Mouse (Mus musculus) B cell, adult 2 months (primary cell): ENCODE data around the gene Ankar.

Experiments used
- DNase-seq, 2 experiments: peaks; one replicate each; pipeline ENCODE4 v3.0.0; 2022

The Ankar gene

DNA sequence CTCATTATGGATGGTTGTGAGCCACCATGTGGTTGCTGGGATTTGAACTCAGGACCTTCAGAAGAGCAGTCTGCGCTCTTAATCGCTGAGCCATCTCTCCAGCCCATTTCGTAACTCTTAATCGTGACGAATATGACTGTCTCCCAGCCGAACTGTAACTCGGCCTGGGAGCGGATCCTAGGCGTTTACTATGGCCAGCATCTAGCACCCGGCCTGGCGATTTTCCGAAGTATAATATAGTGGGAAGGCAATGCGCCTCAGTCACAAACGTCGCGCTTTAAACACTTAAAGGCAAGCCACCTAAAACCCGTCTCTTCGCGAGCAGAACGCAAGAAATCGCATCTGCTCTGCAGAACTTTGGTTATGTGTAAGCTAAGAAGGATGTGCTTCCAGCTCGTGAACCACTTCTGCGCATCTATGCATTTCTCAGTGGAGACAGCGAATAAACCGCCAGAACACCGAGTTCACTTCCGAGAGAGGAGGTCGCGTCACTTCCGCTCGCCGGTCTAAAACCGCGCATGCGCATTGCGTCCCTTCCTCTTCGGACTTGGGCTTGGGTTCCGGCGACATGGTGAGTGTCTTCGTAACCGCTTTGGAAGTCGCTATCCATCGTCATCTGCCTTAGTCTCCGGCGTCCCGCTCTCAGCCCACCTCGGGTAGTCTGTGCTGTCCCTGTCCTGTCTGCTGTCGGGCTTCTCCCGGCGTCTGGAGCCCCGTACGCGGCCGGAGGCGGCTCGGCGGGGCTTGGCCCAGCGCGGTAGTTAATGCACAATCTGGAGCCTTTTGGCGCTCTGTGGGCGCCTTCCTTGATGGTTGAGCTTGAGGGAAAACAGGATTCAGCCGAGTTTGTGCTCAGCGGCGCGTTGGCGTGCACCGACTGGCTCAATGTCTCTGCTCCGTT is 10.6 kb upstream of the Ankar start, which contains the start of gene Rpl37a:
Gene Rpl37a (plus strand): TSS at position 538 of the 901 bp plus-strand sequence.
- peak; percentile 93 for DNase-seq

DNA sequence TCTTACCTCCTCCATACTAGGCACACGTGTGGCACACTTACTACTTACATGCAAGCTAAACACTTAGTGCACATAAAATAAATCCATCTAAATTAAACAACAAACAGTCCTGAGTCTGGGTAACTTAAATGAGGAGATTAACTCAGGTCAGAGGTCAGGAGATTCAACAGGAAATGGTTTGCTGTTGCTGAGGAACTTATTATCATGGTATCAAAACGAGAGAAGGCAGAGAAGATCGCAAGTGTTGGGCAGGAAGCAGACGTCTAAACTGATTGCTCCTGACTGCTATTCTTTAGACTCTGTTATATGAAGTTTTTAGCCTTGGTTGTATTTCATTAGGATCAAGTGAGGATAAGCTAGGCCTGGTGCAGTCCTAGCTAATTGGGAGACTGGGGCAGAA is 7.1 kb upstream of the Ankar start:
- DNase-seq = no peak

DNA sequence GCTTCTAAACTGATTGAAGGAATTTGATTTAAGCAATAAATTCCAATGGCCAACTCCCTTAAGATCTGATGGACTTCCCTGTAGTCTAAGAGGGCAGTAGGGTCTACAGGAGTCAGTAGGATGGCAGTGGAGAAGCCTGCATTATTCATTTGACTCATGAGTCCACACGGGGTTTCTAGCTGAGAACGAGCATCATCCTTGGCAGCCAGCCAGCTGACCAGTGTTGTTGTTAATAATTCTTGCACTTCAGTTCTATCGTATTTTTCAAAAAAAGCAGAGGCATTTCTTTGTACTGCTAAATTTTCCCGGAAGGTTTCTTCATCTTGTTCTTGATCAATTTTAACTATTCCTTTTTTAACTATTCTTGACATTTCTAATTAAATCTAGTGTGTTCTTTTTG is 1.7 kb downstream of the Ankar start:
- DNase-seq = no peak

DNA sequence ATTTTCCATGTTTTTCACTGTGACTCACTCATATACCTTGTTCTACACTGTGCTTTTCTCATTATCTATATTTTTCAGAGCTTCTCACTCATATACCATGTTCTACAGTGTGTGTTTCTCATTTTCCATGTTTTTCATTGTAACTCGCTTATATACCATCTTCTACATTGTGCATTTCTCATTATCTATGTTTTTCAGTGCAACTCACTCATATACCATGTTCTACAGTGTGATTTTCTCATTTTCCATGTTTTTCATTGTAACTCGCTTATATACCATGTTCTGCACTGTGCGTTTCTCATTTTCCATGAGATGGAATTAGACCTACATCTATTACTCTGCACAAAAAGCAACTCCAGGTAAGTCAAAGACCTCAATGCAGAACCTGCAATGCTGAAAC is 4.1 kb downstream of the Ankar start:
- no peak for DNase-seq

DNA sequence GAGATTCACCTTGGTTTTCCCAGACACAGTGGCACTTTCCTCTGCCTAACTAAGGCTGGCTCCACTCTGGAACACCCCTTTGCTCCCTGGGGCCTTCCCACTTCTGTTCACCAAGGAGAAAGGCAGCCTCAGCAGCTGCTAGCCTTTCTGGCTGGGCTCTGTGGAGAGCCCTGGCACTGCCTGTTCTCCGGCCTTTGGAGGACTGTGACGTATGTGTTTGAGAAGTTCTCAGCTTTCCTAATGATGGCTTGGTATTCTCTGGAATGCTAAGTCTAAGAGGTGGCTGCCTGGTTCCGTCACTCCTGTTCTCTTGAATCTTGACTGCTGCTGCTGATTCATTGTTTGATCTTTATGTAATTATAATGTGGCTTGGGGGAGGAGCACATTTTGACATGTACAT is 27.3 kb downstream of the Ankar start:
- DNase-seq = no peak

DNA sequence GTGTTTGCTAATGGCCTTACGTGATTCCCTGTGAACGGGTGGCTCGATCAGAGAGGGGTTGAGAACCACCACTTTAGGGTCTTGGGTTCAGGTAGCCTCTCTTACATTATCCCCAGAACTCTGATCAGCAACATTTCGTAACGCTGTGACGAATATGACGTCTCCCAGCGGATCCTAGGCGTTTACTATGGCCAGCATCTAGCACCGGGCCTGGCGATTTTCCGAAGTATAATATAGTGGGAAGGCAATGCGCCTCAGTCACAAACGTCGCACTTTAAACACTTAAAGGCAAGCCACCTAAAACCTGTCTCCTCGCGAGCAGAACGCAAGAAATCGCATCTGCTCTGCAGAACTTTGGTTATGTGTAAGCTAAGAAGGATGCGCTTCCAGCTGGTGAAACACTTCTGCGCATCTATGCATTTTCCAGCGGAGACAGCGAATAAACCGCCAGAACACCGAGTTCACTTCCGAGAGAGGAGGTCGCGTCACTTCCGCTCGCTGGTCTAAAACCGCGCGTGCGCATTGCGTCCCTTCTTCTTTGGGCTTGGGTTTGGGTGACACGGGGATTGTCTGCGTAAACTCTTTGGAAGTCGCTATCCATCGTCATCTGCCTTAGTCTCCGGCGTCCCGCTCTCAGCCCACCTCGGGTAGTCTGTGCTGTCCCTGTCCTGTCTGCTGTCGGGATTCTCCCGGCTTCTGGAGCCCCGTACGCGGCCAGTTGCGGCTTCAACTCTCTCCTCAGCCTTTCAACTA is 59.5 kb downstream of the Ankar start:
- DNase-seq = no peak

DNA sequence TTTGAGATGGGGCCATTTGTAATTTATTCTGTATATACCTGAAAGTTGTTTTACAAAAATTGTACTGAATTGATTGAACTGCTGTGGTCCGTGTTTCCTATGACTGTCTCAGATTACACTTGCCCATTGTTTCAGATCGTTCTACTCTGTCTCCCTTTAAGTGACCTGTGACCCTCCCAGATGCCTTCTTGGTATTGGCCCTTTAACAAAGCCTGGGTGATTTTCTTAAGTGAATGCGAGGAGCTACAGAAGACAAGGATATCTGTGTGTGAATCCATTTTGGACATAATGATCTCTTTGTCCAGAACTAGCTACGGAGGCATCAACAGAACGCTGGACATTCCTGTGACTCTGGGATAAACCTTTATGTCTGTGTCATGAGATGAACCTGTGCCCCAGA is 65.2 kb downstream of the Ankar start:
- DNase-seq = no peak

DNA sequence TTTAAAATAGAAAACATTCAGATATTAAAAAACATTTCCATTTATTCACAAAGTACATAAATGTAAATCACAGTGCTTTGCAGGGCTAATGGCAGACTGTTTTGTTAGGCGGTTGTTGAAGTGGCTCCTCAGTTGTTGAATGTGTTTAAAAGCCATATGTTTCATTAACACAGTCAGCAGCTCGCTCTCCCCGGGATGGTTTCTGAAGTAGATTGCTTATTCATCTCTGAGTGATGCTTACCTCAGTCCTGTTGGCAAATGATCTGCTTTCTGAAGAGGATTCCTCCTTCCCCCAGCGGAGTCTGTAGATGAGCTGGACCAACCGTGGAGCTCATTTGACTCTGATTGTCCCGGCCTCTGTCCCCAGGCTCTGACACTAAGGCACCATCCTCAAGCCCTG is 88.2 kb downstream of the Ankar start:
- no peak for DNase-seq

DNA sequence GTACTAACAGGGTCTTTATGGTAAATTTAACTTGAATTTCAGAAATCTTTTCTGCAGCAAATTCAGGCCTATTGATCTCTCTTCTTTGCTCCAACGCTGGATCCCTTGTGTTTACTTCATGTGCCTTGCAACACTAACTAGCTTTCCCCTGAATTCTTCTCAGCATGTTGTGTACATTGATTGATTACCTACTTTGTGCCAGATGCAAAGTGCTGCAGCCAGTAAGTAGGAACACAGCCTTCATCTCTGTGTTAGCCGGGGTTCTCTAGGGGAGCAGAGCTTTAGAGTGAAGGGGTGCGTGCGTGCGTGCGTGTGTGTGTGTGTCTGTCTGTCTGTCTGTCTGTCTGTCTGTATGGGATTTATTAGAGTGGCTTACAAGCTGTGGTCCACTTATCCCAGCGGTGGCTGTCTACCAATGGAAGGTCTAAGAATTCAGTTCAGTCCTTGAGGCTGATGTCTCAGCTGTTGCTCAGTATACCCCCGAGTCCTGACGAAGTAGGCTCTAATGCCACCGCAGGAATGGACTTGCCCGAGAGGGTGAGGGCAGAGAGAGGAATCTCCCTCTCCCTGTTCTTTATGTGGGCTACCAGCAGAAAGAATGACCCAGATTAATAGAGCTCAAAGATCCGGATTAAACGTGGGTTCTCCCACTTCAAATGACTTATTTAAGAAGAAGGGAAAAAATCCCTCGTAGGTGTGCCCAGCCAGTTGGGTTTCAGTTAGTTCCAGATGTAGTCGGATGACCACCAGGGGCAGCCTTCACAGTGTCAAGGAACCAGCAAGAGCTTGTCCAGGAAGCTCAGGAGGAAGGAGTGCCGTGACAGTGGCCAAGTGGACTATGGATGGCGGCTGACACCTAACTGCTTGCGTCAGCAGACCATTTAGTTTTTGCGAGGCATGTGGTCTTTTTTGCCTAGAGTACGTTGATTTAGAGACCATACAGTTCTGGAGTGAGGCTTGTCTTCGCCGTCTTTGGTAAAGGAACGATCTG is 90.2 kb downstream of the Ankar start:
- DNase-seq = no peak

DNA sequence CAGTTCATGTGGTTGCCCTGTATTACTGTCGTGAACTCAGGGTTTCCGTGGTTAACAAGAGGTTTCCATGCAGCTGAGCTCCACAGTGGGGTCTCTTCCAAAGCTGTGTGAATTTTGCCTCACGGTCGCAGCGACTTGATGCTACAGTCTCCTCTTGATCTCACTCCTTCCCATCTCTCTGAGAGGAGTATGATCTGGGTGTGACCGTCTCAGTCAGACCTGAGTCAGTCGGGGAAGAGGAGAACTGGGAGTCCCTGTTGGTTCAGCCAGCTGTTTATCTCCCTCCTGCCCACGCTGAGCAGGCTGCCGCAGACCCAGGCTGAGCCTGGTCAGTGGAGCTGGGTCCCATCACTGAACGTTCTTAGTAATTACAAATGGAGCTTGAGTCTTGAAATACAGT is 91.2 kb downstream of the Ankar start:
- DNase-seq = no peak

DNA sequence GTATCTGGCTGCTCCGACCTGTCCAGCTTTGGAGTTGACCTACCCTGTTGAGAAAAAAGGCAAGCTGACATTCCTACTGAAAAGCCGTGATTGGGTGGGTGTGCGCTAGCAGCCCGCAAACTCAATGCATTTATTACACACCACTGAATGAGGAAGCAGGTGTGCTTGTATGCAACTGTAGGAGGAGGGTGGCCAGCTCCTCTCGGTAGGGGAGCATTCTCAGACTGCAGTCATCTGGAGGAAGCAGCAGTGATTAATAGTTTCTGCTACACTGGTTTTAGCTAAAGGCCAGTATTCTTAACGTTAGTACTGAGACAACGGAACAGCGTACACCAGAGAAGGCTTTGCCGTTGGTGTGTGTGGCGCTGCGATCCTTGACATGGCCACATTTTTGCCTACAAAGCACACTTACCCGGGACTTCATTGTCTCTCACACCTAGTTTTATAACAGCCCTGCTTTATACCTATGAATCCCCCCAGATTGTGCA is 94.1 kb downstream of the Ankar start:
- DNase-seq = no peak

DNA sequence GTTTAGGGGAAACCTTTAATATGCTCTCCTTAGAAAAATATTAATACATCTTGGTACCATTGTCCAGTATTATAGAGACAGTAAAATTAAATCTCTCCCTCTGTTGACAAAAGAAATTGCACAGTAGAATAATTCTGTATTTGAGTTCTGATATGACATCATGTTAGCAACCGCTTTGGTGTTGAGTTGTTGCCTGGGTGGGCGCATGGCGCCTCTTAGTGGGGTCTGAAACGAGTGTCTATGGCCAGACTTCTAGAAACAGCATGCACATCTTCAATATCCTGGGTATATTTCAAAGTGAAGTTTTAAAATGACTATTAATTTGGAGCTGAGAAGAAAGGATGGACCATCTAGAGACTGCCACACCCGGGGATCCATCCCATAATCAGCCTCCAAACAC is 97.6 kb downstream of the Ankar start:
- no peak for DNase-seq

DNA sequence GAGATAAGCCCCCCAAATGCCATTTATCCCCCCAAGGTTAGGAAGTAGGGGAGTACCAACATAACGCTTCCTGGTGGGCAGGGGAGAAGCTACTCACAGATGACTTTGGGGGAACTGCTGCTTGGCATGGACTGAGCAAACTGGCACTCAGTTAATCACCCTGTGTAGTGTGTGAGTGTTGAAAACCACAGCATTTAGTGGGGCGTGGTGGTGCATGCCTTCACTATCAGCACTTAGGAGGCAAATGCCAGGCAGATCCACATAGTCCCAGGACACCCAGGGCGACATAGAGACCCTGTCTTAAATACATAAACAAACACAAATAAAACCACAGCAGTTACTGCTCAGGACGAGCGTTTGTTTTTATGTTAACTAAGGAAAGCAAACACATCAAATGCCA is 98.2 kb downstream of the Ankar start:
- DNase-seq = no peak

DNA sequence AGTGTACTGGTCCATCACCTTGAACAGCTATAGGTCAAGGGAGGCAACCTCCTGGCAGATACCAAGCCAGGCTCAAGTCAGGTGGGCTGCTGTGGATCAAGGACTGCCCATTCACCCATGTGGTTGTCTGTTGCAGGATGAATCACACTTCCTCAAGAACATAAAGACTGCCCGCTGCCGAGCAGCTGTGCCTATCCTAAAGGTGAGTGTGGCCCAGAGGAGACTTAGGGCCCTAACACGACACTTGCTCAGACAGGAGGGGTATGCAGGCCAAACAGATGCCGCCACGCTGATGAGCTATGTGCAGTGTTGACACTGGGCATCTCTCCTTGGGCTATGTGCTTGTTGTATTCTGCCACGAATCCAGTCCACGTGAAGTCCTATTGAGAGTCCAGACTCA is 99.1 kb downstream of the Ankar start:
- no peak for DNase-seq

DNA sequence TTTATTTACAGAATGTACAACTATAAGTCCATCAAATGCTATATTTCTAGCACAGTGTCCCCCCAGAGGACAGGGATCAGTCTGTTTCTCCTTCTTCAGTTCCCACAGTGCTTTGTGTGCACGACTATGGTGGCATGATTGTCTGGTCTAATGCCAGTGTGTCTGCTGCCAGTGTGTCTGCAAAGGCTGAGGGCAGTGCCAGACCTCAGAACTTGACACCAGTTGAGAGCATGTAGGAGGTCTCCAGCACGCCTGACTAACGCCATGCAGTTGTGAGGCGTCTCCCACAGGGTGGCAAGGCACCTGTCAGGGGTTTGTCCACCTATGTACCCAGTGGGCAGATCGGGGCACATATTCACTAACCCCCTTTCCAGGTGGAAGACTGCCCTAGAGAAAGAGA is 99.6 kb downstream of the Ankar start:
- no peak for DNase-seq

DNA sequence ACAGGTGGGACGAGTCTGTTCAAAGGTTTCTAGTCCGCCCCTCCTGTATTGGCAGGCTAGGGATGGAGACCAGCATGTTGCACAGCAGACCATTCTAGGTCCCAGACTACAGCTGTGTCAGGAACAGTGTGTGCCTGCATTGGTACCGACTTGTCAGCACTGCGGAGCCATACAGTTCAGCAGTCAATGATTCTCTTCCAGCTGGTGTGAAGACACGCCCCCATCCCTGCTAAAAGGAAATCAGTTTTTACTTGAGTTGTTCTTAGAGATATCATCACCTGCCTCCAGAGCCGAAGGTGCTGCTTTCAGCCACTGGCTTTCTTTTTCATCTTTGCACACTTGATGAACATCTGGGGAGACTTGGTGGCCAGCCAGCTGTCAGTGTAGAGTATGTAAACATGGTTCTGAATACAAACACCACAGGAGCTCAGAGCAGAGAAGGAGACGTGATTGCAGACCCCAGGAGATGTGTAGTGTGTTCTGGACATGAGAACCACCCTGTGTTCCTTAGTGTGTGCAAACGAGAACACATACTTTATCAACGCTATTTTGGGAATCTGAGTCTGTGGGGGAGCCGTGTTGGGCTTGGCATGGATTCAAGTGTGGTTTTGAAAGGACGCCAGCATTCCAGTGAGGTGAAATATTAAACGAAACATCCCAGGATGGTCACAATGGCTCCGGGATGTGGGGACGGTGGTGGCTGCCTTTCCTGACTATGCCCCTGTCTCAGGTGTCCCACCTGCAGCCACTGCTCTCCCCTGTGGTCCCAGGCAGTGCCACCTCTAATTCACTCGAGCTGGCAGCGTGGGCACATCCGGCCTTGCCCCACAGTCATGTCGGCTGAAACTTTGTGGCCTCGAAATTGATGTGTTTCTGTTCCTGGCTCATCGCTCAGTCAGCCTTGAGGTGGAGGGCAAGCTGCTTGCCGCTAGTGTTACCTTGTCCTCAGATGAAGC is 101.0 kb downstream of the Ankar start:
- no peak for DNase-seq

DNA sequence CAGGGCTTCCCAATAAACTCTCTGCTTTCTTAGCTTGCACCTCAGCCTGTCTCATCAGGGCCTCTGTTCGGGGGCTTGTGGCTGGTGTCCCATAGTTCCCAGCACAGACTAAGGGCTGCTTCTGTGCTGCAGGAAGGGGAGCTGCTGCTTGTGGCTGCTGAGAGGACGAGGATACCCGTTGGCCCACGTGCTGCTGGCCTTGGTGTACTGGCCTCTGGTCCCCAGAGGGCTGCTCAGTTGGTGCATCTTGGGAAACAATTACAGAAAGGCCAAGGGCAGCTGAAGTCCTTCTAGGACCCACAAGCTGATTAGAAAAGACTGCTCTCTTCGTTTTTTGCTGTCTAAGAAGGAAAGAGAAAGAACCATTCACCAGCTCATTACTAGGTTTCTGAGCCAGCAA is 104.1 kb downstream of the Ankar start:
- no peak for DNase-seq

DNA sequence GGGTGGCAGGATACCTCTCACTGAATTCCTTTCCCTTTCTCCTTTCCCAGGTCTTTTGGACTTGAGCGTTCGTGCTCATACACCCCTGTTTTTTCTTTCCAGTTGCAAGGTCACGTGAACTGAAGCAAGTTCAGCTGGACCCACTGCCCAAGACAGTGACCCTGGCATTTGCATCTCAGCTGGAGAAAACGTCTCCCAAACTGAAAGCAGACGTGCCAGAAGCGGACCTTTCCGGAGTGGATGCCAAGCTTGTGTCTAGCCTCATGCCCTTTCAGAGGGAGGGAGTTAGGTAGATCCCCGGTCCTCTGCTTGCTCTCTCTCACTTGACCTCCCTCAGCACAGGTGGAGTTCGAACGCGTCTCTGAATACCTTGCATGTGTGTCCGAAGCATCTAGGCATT is 104.7 kb downstream of the Ankar start:
- DNase-seq = no peak

DNA sequence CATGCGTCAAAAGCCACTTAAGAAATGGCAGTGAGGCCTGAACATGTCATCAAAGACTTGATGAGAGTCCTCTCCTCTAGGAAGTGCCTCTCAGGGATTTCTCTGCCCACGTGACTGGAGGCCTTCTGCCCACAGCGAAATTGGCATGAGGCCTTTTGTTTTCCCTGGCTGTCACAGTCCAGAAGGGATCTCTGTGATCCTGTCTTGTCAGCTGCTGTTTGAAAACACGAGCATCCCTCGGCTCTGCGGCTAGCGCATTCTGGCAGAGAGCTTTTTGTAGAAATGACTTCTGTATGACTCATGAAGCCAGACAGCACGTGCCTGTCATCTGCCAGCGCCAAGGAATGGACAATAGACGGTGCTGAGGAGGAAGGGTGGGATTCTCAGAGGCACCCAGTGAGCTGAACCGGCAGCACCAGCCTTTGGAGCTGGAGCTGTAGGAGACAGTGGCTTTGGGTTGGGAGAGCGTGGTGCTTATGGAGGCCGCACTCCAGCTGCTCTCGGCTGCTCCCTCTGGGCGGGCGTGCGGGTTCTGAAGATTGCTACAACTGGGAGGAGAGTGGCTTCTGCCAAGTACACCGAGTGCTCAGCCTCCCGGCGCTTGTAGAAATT is 106.9 kb downstream of the Ankar start:
- DNase-seq = no peak
